Mouse (Mus musculus) MEL (cell line): ENCODE measurements around the gene Tec. TPM values are rescaled to one million over a fixed set of nuclear protein-coding genes. Genes with fewer than 3 reads are reported as not detected.

Source experiments
- DNase-seq: peaks from one replicate; pipeline ENCODE4 v3.0.0; 2011; ENCODE audit warnings: low read depth, low spot score
- H3K27ac ChIP-seq: 2 replicates; pipeline ENCODE4 v1.5.1; 2012; ENCODE audit warnings: low read depth, mild to moderate bottlenecking, control low read depth, low read length, moderate library complexity; ENCODE audit not compliant: control insufficient read depth
- H3K27me3 ChIP-seq, 2 experiments: fragments of 150-350 bp in 1 of 2; sonication (generic) in 1 of 2; 2 replicates each; pipeline ENCODE4 v1.6.1; 2012; ENCODE audit warnings: low read length in 2 of 2, mild to moderate bottlenecking in 2 of 2, improper control_type of control experiment in 1 of 2, moderate library complexity in 1 of 2; ENCODE audit not compliant: insufficient read depth in 2 of 2, control insufficient read depth in 1 of 2
- H3K36me3 ChIP-seq, 2 experiments: 2 replicates each; pipeline ENCODE4 v1.6.1; 2012 to 2014; ENCODE audit warnings: low read length in 2 of 2, improper control_type of control experiment in 1 of 2, inconsistent platforms in 1 of 2, mild to moderate bottlenecking in 1 of 2; ENCODE audit not compliant: insufficient read depth in 2 of 2, control insufficient read depth in 1 of 2
- H3K4me1 ChIP-seq, 2 experiments: fragments of 150-350 bp in 1 of 2; sonication (generic) in 1 of 2; 2 replicates each; pipeline ENCODE4 v1.6.1; 2012; ENCODE audit warnings: low read length in 2 of 2, improper control_type of control experiment in 1 of 2, mild to moderate bottlenecking in 1 of 2; ENCODE audit not compliant: insufficient read depth in 2 of 2, control insufficient read depth in 1 of 2
- H3K4me3 ChIP-seq, 2 experiments: fragments of 150-350 bp in 1 of 2; sonication (generic) in 1 of 2; 2 replicates each; pipeline ENCODE4 v1.5.1; 2012; ENCODE audit warnings: low read depth in 2 of 2, low read length in 2 of 2, mild to moderate bottlenecking in 2 of 2, moderate library complexity in 2 of 2, control low read depth in 1 of 2, improper control_type of control experiment in 1 of 2; ENCODE audit not compliant: control insufficient read depth in 1 of 2, insufficient read depth in 1 of 2
- H3K79me2 ChIP-seq: 2 replicates; pipeline ENCODE4 v1.6.1; 2012; ENCODE audit warnings: mild to moderate bottlenecking, low read length, moderate library complexity; ENCODE audit not compliant: control insufficient read depth, poor library complexity, insufficient read depth
- H3K9ac ChIP-seq: 2 replicates; pipeline ENCODE4 v1.6.1; 2012; ENCODE audit warnings: low read depth, mild to moderate bottlenecking, control low read depth, low read length, moderate library complexity; ENCODE audit not compliant: control insufficient read depth, poor library complexity, severe bottlenecking
- H3K9me3 ChIP-seq: fragments of 150-350 bp; sonication (generic); replicated peaks from 2 replicates; pipeline ENCODE4 v1.6.1; 2012; ENCODE audit warnings: mild to moderate bottlenecking, low read length, improper control_type of control experiment, moderate library complexity; ENCODE audit not compliant: insufficient read depth
- CHD1 ChIP-seq: IDR thresholded peaks from 2 replicates; pipeline ENCODE4 v1.6.1; 2012; ENCODE audit warnings: low read depth, mild to moderate bottlenecking, inconsistent platforms, low read length, improper control_type of control experiment
- CTCF ChIP-seq, 3 experiments: IDR thresholded peaks in 2 of 3; conservative IDR thresholded peaks in 1 of 3; 2 replicates each; pipeline ENCODE4 v1.5.1; 2011 to 2012; ENCODE audit warnings: low read length in 3 of 3, low read depth in 2 of 3, mild to moderate bottlenecking in 2 of 3, improper control_type of control experiment in 1 of 3, inconsistent platforms in 1 of 3, mixed read lengths in 1 of 3, moderate library complexity in 1 of 3; ENCODE audit not compliant: control insufficient read depth in 1 of 3, insufficient read depth in 1 of 3, poor library complexity in 1 of 3, severe bottlenecking in 1 of 3
- EP300 ChIP-seq, 2 experiments: IDR thresholded peaks; 2 replicates each; pipeline ENCODE4 v1.6.1; 2011; ENCODE audit warnings: improper control_type of control experiment in 2 of 2, low read length in 2 of 2, low read depth in 1 of 2, mild to moderate bottlenecking in 1 of 2
- ETS1 ChIP-seq: IDR thresholded peaks from 2 replicates; pipeline ENCODE4 v1.6.1; 2012; ENCODE audit warnings: low read depth, mild to moderate bottlenecking, inconsistent platforms, low read length, improper control_type of control experiment, moderate library complexity
- GATA1 ChIP-seq: IDR thresholded peaks from 2 replicates; pipeline ENCODE4 v1.6.1; 2011; ENCODE audit warnings: low read depth, low read length, improper control_type of control experiment
- MAFK ChIP-seq: IDR thresholded peaks from 2 replicates; pipeline ENCODE4 v1.6.1; 2011; ENCODE audit warnings: low read depth, mild to moderate bottlenecking, low read length, improper control_type of control experiment, borderline replicate concordance
- MAX ChIP-seq: IDR thresholded peaks from 2 replicates; pipeline ENCODE4 v1.6.1; 2011; ENCODE audit warnings: low read length, improper control_type of control experiment
- MAZ ChIP-seq: IDR thresholded peaks from 2 replicates; pipeline ENCODE4 v1.6.1; 2012; ENCODE audit warnings: low read depth, mild to moderate bottlenecking, inconsistent platforms, low read length, improper control_type of control experiment
- MEF2A ChIP-seq: IDR thresholded peaks from 2 replicates; pipeline ENCODE4 v1.6.1; 2014; ENCODE audit warnings: low read depth, mild to moderate bottlenecking, inconsistent platforms, low read length, improper control_type of control experiment; ENCODE audit not compliant: poor library complexity, insufficient replicate concordance, severe bottlenecking; ENCODE audit errors: extremely low read depth
- MXI1 ChIP-seq: IDR thresholded peaks from 2 replicates; pipeline ENCODE4 v1.6.1; 2011; ENCODE audit warnings: mild to moderate bottlenecking, low read depth, low read length, improper control_type of control experiment
- MYB ChIP-seq: IDR thresholded peaks from 2 replicates; pipeline ENCODE4 v1.6.1; 2011; ENCODE audit warnings: mild to moderate bottlenecking, low read depth, low read length, improper control_type of control experiment
- MYC ChIP-seq: IDR thresholded peaks from 2 replicates; pipeline ENCODE4 v1.6.1; 2011; ENCODE audit warnings: low read depth, mild to moderate bottlenecking, low read length, improper control_type of control experiment, moderate library complexity
- NELFE ChIP-seq: IDR thresholded peaks from 2 replicates; pipeline ENCODE4 v1.6.1; 2011; ENCODE audit warnings: low read depth, low read length, improper control_type of control experiment
- NRF1 ChIP-seq: IDR thresholded peaks from 2 replicates; pipeline ENCODE4 v1.6.1; 2014; ENCODE audit warnings: low read depth, mild to moderate bottlenecking, inconsistent platforms, low read length, improper control_type of control experiment, moderate library complexity; ENCODE audit not compliant: poor library complexity, insufficient read depth, severe bottlenecking
- POLR2A ChIP-seq, 2 experiments: IDR thresholded peaks; 2 replicates each; pipeline ENCODE4 v1.6.1; 2011 to 2012; ENCODE audit warnings: low read length in 2 of 2, mild to moderate bottlenecking in 2 of 2, control low read depth in 1 of 2, improper control_type of control experiment in 1 of 2, low read depth in 1 of 2, moderate library complexity in 1 of 2; ENCODE audit not compliant: control insufficient read depth in 1 of 2, insufficient read depth in 1 of 2, poor library complexity in 1 of 2
- POLR2AphosphoS5 ChIP-seq: IDR thresholded peaks from 2 replicates; pipeline ENCODE4 v1.6.1; 2012; ENCODE audit warnings: low read depth, borderline replicate concordance, mild to moderate bottlenecking, inconsistent platforms, low read length, moderate library complexity, mixed read lengths
- RAD21 ChIP-seq: IDR thresholded peaks from 2 replicates; pipeline ENCODE4 v1.6.1; 2011; ENCODE audit warnings: mild to moderate bottlenecking, low read depth, low read length, improper control_type of control experiment
- SMC3 ChIP-seq: IDR thresholded peaks from 2 replicates; pipeline ENCODE4 v1.6.1; 2011; ENCODE audit warnings: low read depth, low read length, improper control_type of control experiment
- TAL1 ChIP-seq: IDR thresholded peaks from 2 replicates; pipeline ENCODE4 v1.6.1; 2012; ENCODE audit warnings: mild to moderate bottlenecking, inconsistent platforms, low read length, moderate library complexity, mixed read lengths
- TBP ChIP-seq: IDR thresholded peaks from 2 replicates; pipeline ENCODE4 v1.8.0; 2011; ENCODE audit warnings: low read depth, low read length, improper control_type of control experiment
- UBTF ChIP-seq: IDR thresholded peaks from 2 replicates; pipeline ENCODE4 v1.6.1; 2012; ENCODE audit warnings: low read depth, mild to moderate bottlenecking, inconsistent platforms, low read length, improper control_type of control experiment, moderate library complexity, borderline replicate concordance; ENCODE audit not compliant: insufficient read depth
- USF1 ChIP-seq: IDR thresholded peaks from 2 replicates; pipeline ENCODE4 v1.6.1; 2014; ENCODE audit warnings: low read depth, mild to moderate bottlenecking, inconsistent platforms, low read length, improper control_type of control experiment, moderate library complexity
- USF2 ChIP-seq, 2 experiments: IDR thresholded peaks; 2 replicates each; pipeline ENCODE4 v1.6.1; 2011 to 2012; ENCODE audit warnings: improper control_type of control experiment in 2 of 2, low read length in 2 of 2, borderline replicate concordance in 1 of 2, inconsistent platforms in 1 of 2, low read depth in 1 of 2, mild to moderate bottlenecking in 1 of 2; ENCODE audit not compliant: insufficient read depth in 1 of 2
- ZC3H11A ChIP-seq: IDR thresholded peaks from 2 replicates; pipeline ENCODE4 v1.6.1; 2012; ENCODE audit warnings: low read depth, mild to moderate bottlenecking, inconsistent platforms, low read length, improper control_type of control experiment
- ZKSCAN1 ChIP-seq: IDR thresholded peaks from 2 replicates; pipeline ENCODE4 v1.6.1; 2012; ENCODE audit warnings: low read depth, mild to moderate bottlenecking, inconsistent platforms, low read length, improper control_type of control experiment, moderate library complexity
- polyA plus RNA-seq, 2 experiments: library from polyadenylated mRNA; stranded (reverse) in 1 of 2; unstranded in 1 of 2; fragments of >175 nt in 1 of 2; fragments of >200 nt in 1 of 2; gene quantifications; 2 replicates each; pipeline versions ENCODE4 v1.2.1 to v1.2.4; 2012; ENCODE audit warnings: low replicate concordance in 2 of 2, low read depth in 1 of 2; ENCODE audit not compliant: insufficient read length in 2 of 2, insufficient read depth in 1 of 2, missing spikeins in 1 of 2
- total RNA-seq: library from RNA; depleted of rRNA; stranded (reverse); fragments of 300-350 nt; gene quantifications from 2 replicates; pipeline ENCODE4 v1.2.3, GENCODE M21; 2012

Tec gene
- total and polyA plus RNA-seq, 3 experiments: 44.8 to 61.1 TPM; not detected in 1

GRCm38 (mm10) chr5:72896478-72897279 lies 28.4 kb upstream of the Tec start (continued):
- no peak for TF ChIP-seq ZKSCAN1
- peak; percentile 27; the same call in 1 of the 2 replicates for TF ChIP-seq MAX
- no peak for TF ChIP-seq MYB
- no peak for TF ChIP-seq MAZ

GRCm38 (mm10) chr5:72895261-72895660 lies 27.0 kb upstream of the Tec start:
- no peaks in the 10 kb centered on the region for H3K27me3 ChIP-seq
- peaks cover 8 to 35% of the 10 kb centered on the region in 2 experiments for H3K4me1 ChIP-seq
- no peaks in the 10 kb centered on the region for H3K79me2 ChIP-seq
- H3K27ac ChIP-seq: no peak overlapping the region
- no peak overlapping the region for H3K4me3 ChIP-seq
- H3K36me3 ChIP-seq: peaks cover 0 to 32% of the 10 kb centered on the region in 2 experiments; a peak in 2 of 4 replicates
- DNase-seq: no peak
- no peak overlapping the region for H3K9ac ChIP-seq
- no peaks in the 10 kb centered on the region for H3K9me3 ChIP-seq
- TF ChIP-seq CHD1 (no peak), POLR2AphosphoS5 (no peak), NELFE (no peak), USF2 (IDR thresholded peaks at IDR 0.05; ENCODE audit: borderline replicate concordance in 1 of 2, insufficient read depth in 1 of 2, low read depth in 1 of 2, low read length in 2 of 2) (no peak), NRF1 (no peak), POLR2A (IDR thresholded peaks at IDR 0.05; ENCODE audit: control insufficient read depth in 1 of 2, insufficient read depth in 1 of 2, low read depth in 1 of 2, low read length in 2 of 2, poor library complexity in 1 of 2) (no peak), MAZ (no peak), TAL1 (no peak), MAX (no peak), TBP (no peak), EP300 (IDR thresholded peaks at IDR 0.05; ENCODE audit: low read depth in 1 of 2, low read length in 2 of 2) (no peak), ZKSCAN1 (no peak), ETS1 (no peak), MEF2A (no peak), ZC3H11A (no peak)

- Histone ChIP-seq H3K9ac (no peak overlapping the region), H3K4me1 (peaks cover 5 to 28% of the 10 kb centered on the region in 2 experiments), H3K79me2 (no peaks in the 10 kb centered on the region), H3K4me3 (no peak overlapping the region), H3K9me3 (no peaks in the 10 kb centered on the region), H3K27me3 (no peaks in the 10 kb centered on the region), H3K36me3 (peaks cover 0 to 28% of the 10 kb centered on the region in 2 experiments; a peak in 2 of 4 replicates), H3K27ac (no peak overlapping the region)
- no peak for TF ChIP-seq GATA1
- TF ChIP-seq UBTF: no peak
- no peak for TF ChIP-seq MXI1
- TF ChIP-seq MEF2A: no peak
- peak; percentile 52; the same call in 1 of the 2 replicates for TF ChIP-seq MYC
- no peak for TF ChIP-seq EP300 (IDR thresholded peaks at IDR 0.05; ENCODE audit: low read depth in 1 of 2, low read length in 2 of 2)
- TF ChIP-seq POLR2AphosphoS5: no peak
- TF ChIP-seq USF2 (IDR thresholded peaks at IDR 0.05; ENCODE audit: borderline replicate concordance in 1 of 2, insufficient read depth in 1 of 2, low read depth in 1 of 2, low read length in 2 of 2): no peak
- no peak for TF ChIP-seq ETS1
- TF ChIP-seq RAD21: peak; percentile 47
- TF ChIP-seq MAFK: no peak
- TF ChIP-seq CTCF (IDR thresholded peaks at IDR 0.05 in 2 of 3, conservative IDR thresholded peaks at IDR 0.05 in 1 of 3; ENCODE audit: control insufficient read depth in 1 of 3, insufficient read depth in 1 of 3, low read depth in 2 of 3, low read length in 3 of 3, poor library complexity in 1 of 3, severe bottlenecking in 1 of 3): peak; percentile 68 to 76 (median 72)
- TF ChIP-seq USF1: peak; percentile 65
- TF ChIP-seq SMC3: peak; percentile 47; the same call in 1 of the 2 replicates
- no peak for TF ChIP-seq CHD1
- DNase-seq: peak; percentile 53
Measured at GRCm38 (mm10) chr5:72893987-72894386, 25.7 kb upstream of the Tec start.
